Mouse (Mus musculus): ENCODE measurements at regions not wholly inside any gene's neighbourhood (a gene's known extent, or its start where the extent isn't known, plus 50 kb on each side); places are given as distances from the start of the nearest gene placed in this dataset.

GRCm38 (mm10) chr1:169397371-169397770 lies 133.9 kb downstream of the Nuf2 start:
- Histone ChIP-seq H3K4me2 (ENCODE audit: low read depth, severe bottlenecking) (no peak overlapping the region), H3K4me3 (ENCODE audit: low read depth, low read length) (no peak overlapping the region), H3K4me1 (ENCODE audit: control insufficient read depth, insufficient read depth, low read length) (no peaks in the 10 kb centered on the region), H3K27ac (replicated peaks; ENCODE audit: low read depth, low read length) (no peak overlapping the region), H3K9me3 (ENCODE audit: control insufficient read depth, low read length) (no peaks in the 10 kb centered on the region), H3K36me3 (ENCODE audit: control insufficient read depth, insufficient read depth, low read length) (no peaks in the 10 kb centered on the region), H3K27me3 (ENCODE audit: control insufficient read depth, insufficient read depth, low read length) (no peaks in the 10 kb centered on the region), H3K9ac (ENCODE audit: low read length) (no peak overlapping the region)
- DNase-seq (ENCODE audit: low spot score) (no peak), ATAC-seq (ENCODE audit: insufficient number of reproducible peaks, low FRiP score, low TSS enrichment, low read depth) (no peak)
- 93% methylated on average over 4 of the region's 4 CpGs for WGBS

- Histone ChIP-seq H3K4me1 (ENCODE audit: control insufficient read depth, insufficient read depth, low read length) (no peaks in the 10 kb centered on the region), H3K27ac (replicated peaks; ENCODE audit: low read depth, low read length) (no peak overlapping the region), H3K27me3 (ENCODE audit: control insufficient read depth, insufficient read depth, low read length) (no peaks in the 10 kb centered on the region), H3K9ac (ENCODE audit: low read length) (no peak overlapping the region), H3K4me2 (ENCODE audit: low read depth, severe bottlenecking) (no peak overlapping the region), H3K36me3 (ENCODE audit: control insufficient read depth, insufficient read depth, low read length) (no peaks in the 10 kb centered on the region), H3K9me3 (ENCODE audit: control insufficient read depth, low read length) (no peaks in the 10 kb centered on the region), H3K4me3 (ENCODE audit: low read depth, low read length) (no peak overlapping the region)
- WGBS, result 58% methylated on average over 1 of the region's 1 CpGs
- DNase-seq (ENCODE audit: low spot score) (no peak), ATAC-seq (ENCODE audit: insufficient number of reproducible peaks, low FRiP score, low TSS enrichment, low read depth) (no peak)
Observed at GRCm38 (mm10) chr1:169387056-169387455, 144.2 kb downstream of the Nuf2 start.

GRCm38 (mm10) chr1:169385740-169386424 lies 145.4 kb downstream of the Nuf2 start:
- no peak overlapping the region for H3K9ac ChIP-seq (ENCODE audit: low read length)
- no peaks in the 10 kb centered on the region for H3K36me3 ChIP-seq (ENCODE audit: control insufficient read depth, insufficient read depth, low read length)
- no peak overlapping the region for H3K4me2 ChIP-seq (ENCODE audit: low read depth, severe bottlenecking)
- no peak for DNase-seq (ENCODE audit: low spot score)
- H3K27ac ChIP-seq (replicated peaks; ENCODE audit: low read depth, low read length), result no peak overlapping the region
- H3K4me3 ChIP-seq (ENCODE audit: low read depth, low read length), result no peak overlapping the region
- 87% methylated on average over 10 of the region's 10 CpGs for WGBS
- no peaks in the 10 kb centered on the region for H3K4me1 ChIP-seq (ENCODE audit: control insufficient read depth, insufficient read depth, low read length)
- H3K27me3 ChIP-seq (ENCODE audit: control insufficient read depth, insufficient read depth, low read length), result no peaks in the 10 kb centered on the region
- no peak for ATAC-seq (ENCODE audit: insufficient number of reproducible peaks, low FRiP score, low TSS enrichment, low read depth)
- H3K9me3 ChIP-seq (ENCODE audit: control insufficient read depth, low read length), result no peaks in the 10 kb centered on the region

- Histone ChIP-seq H3K4me1 (ENCODE audit: control insufficient read depth, insufficient read depth, low read length) (no peaks in the 10 kb centered on the region), H3K9ac (ENCODE audit: low read length) (no peak overlapping the region), H3K4me2 (ENCODE audit: low read depth, severe bottlenecking) (no peak overlapping the region), H3K36me3 (ENCODE audit: control insufficient read depth, insufficient read depth, low read length) (no peaks in the 10 kb centered on the region), H3K9me3 (ENCODE audit: control insufficient read depth, low read length) (no peaks in the 10 kb centered on the region), H3K27me3 (ENCODE audit: control insufficient read depth, insufficient read depth, low read length) (no peaks in the 10 kb centered on the region), H3K4me3 (ENCODE audit: low read depth, low read length) (no peak overlapping the region), H3K27ac (replicated peaks; ENCODE audit: low read depth, low read length) (no peak overlapping the region)
- DNase-seq (ENCODE audit: low spot score) (no peak), ATAC-seq (ENCODE audit: insufficient number of reproducible peaks, low FRiP score, low TSS enrichment, low read depth) (no peak)
- WGBS, result 94% methylated on average over 1 of the region's 1 CpGs
Observed at GRCm38 (mm10) chr1:169374686-169375085, 156.6 kb downstream of the Nuf2 start.

GRCm38 (mm10) chr1:169368758-169369157 lies 162.5 kb downstream of the Nuf2 start:
- Histone ChIP-seq H3K36me3 (ENCODE audit: control insufficient read depth, insufficient read depth, low read length) (no peaks in the 10 kb centered on the region), H3K27me3 (ENCODE audit: control insufficient read depth, insufficient read depth, low read length) (no peaks in the 10 kb centered on the region), H3K27ac (replicated peaks; ENCODE audit: low read depth, low read length) (no peak overlapping the region), H3K4me1 (ENCODE audit: control insufficient read depth, insufficient read depth, low read length) (peaks cover 5% of the 10 kb centered on the region; the same call in 1 of the 2 replicates), H3K9me3 (ENCODE audit: control insufficient read depth, low read length) (no peaks in the 10 kb centered on the region), H3K9ac (ENCODE audit: low read length) (no peak overlapping the region), H3K4me2 (ENCODE audit: low read depth, severe bottlenecking) (no peak overlapping the region), H3K4me3 (ENCODE audit: low read depth, low read length) (no peak overlapping the region)
- ATAC-seq (ENCODE audit: insufficient number of reproducible peaks, low FRiP score, low TSS enrichment, low read depth) (no peak), DNase-seq (ENCODE audit: low spot score) (no peak)
- WGBS, result 38% methylated on average over 3 of the region's 3 CpGs

- Histone ChIP-seq H3K4me2 (ENCODE audit: low read depth, severe bottlenecking) (no peak overlapping the region), H3K27ac (replicated peaks; ENCODE audit: low read depth, low read length) (no peak overlapping the region), H3K4me1 (ENCODE audit: control insufficient read depth, insufficient read depth, low read length) (peaks cover 5% of the 10 kb centered on the region; the same call in 1 of the 2 replicates), H3K4me3 (ENCODE audit: low read depth, low read length) (no peak overlapping the region), H3K36me3 (ENCODE audit: control insufficient read depth, insufficient read depth, low read length) (no peaks in the 10 kb centered on the region), H3K9me3 (ENCODE audit: control insufficient read depth, low read length) (no peaks in the 10 kb centered on the region), H3K9ac (ENCODE audit: low read length) (no peak overlapping the region), H3K27me3 (ENCODE audit: control insufficient read depth, insufficient read depth, low read length) (no peaks in the 10 kb centered on the region)
- ATAC-seq (ENCODE audit: insufficient number of reproducible peaks, low FRiP score, low TSS enrichment, low read depth) (no peak), DNase-seq (ENCODE audit: low spot score) (no peak)
- WGBS, result 30% methylated on average over 10 of the region's 10 CpGs
Observed at GRCm38 (mm10) chr1:169367772-169368501, 163.3 kb downstream of the Nuf2 start.

- Histone ChIP-seq H3K9me3 (ENCODE audit: control insufficient read depth, low read length) (no peaks in the 10 kb centered on the region), H3K4me1 (ENCODE audit: control insufficient read depth, insufficient read depth, low read length) (peaks cover 5% of the 10 kb centered on the region; the same call in 1 of the 2 replicates), H3K36me3 (ENCODE audit: control insufficient read depth, insufficient read depth, low read length) (no peaks in the 10 kb centered on the region), H3K9ac (ENCODE audit: low read length) (no peak overlapping the region), H3K4me3 (ENCODE audit: low read depth, low read length) (no peak overlapping the region), H3K27ac (replicated peaks; ENCODE audit: low read depth, low read length) (no peak overlapping the region), H3K27me3 (ENCODE audit: control insufficient read depth, insufficient read depth, low read length) (no peaks in the 10 kb centered on the region), H3K4me2 (ENCODE audit: low read depth, severe bottlenecking) (no peak overlapping the region)
- WGBS, result 7% methylated on average over 4 of the region's 4 CpGs
- no peak for DNase-seq (ENCODE audit: low spot score)
- no peak for ATAC-seq (ENCODE audit: insufficient number of reproducible peaks, low FRiP score, low TSS enrichment, low read depth)
Observed at GRCm38 (mm10) chr1:169367316-169367715, 163.9 kb downstream of the Nuf2 start.

- DNase-seq (ENCODE audit: low spot score) (peak; percentile 14), ATAC-seq (ENCODE audit: insufficient number of reproducible peaks, low FRiP score, low TSS enrichment, low read depth) (no peak)
- no peaks in the 10 kb centered on the region for H3K27me3 ChIP-seq (ENCODE audit: control insufficient read depth, insufficient read depth, low read length)
- no peaks in the 10 kb centered on the region for H3K9me3 ChIP-seq (ENCODE audit: control insufficient read depth, low read length)
- peaks cover 6% of the 10 kb centered on the region; the same call in 1 of the 2 replicates for H3K4me1 ChIP-seq (ENCODE audit: control insufficient read depth, insufficient read depth, low read length)
- no peaks in the 10 kb centered on the region for H3K36me3 ChIP-seq (ENCODE audit: control insufficient read depth, insufficient read depth, low read length)
- WGBS, result 64% methylated on average over 4 of the region's 4 CpGs
- no peak overlapping the region for H3K27ac ChIP-seq (replicated peaks; ENCODE audit: low read depth, low read length)
- H3K9ac ChIP-seq (ENCODE audit: low read length), result no peak overlapping the region
- no peak overlapping the region for H3K4me2 ChIP-seq (ENCODE audit: low read depth, severe bottlenecking)
- no peak overlapping the region for H3K4me3 ChIP-seq (ENCODE audit: low read depth, low read length)
Observed at GRCm38 (mm10) chr1:169362564-169362963, 168.7 kb downstream of the Nuf2 start.
